9 mouse cellular contexts compared by ENCODE assay signal in the genomic region with DNA sequence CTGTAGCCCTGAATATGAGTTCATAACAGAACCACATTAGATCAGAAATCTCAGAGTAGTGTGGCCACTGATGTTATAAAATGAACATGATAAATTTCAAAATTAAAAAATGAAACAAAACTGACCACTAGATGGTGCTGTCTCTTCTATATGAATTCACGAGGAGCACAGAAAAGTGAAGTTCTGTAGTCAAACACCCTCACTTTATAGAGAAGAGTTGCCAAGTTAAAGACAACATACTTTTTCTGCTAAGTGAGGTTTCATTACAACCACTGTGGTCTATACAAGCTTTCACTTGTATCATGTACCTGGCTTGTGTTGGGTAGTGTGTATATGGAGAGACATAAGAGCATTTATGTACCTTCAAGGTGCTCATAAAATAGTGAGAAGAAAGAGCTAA. TPM values are rescaled to one million over a fixed set of nuclear protein-coding genes. Genes with fewer than 3 reads are reported as not detected.
DNase-seq lines count a peak whose midpoint lies in the region; ATAC-seq lines count a peak whose summit lies in the region.
"Had no signal": no experiment of that assay in that cellular context is flagged by ENCODE, and none has a peak within 500 bp of the region (broad histone marks: within the 10 kb centered on the region; RNA-seq: fewer than 3 reads in every experiment).

No protein-coding gene starts in this region.

- 2% methylated on average over 1 of the region's 1 CpGs for WGBS in forebrain, embryonic 15.5 days
- WGBS in midbrain, embryonic 14.5 days, result 2% methylated on average over 1 of the region's 1 CpGs

- no peaks in the 10 kb centered on the region for H3K9me3 ChIP-seq in forebrain, embryonic 15.5 days
- H3K9me3 ChIP-seq in midbrain, embryonic 14.5 days (ENCODE audit: control insufficient read depth, low read length), result no peaks in the 10 kb centered on the region
- H3K9me3 ChIP-seq: liver, embryonic 13.5 days had no signal

- no peaks in the 10 kb centered on the region for H3K4me1 ChIP-seq in forebrain, embryonic 15.5 days
- H3K4me1 ChIP-seq in midbrain, embryonic 14.5 days (ENCODE audit: control insufficient read depth, insufficient read depth, low read length), result no peaks in the 10 kb centered on the region
- H3K4me1 ChIP-seq: liver, embryonic 13.5 days had no signal

- H3K4me3 ChIP-seq in forebrain, embryonic 15.5 days, result no peak overlapping the region
- H3K4me3 ChIP-seq in midbrain, embryonic 14.5 days (replicated peaks; ENCODE audit: low read depth, low read length), result no peak overlapping the region
- H3K4me3 ChIP-seq: liver, embryonic 13.5 days had no signal

- no peaks in the 10 kb centered on the region for H3K27me3 ChIP-seq in forebrain, embryonic 15.5 days
- H3K27me3 ChIP-seq in midbrain, embryonic 14.5 days (ENCODE audit: control insufficient read depth, insufficient read depth, low read length), result no peaks in the 10 kb centered on the region
- H3K27me3 ChIP-seq: liver, embryonic 13.5 days had no signal

- H3K27ac ChIP-seq in forebrain, embryonic 15.5 days (replicated peaks), result no peak overlapping the region
- H3K27ac ChIP-seq in midbrain, embryonic 14.5 days (replicated peaks; ENCODE audit: low read depth, low read length), result no peak overlapping the region
- H3K27ac ChIP-seq: liver, embryonic 13.5 days had no signal

- no peak overlapping the region for H3K9ac ChIP-seq in forebrain, embryonic 15.5 days (replicated peaks)
- H3K9ac ChIP-seq in midbrain, embryonic 14.5 days (replicated peaks; ENCODE audit: low read length), result no peak overlapping the region
- H3K9ac ChIP-seq: liver, embryonic 13.5 days had no signal

- no peak overlapping the region for H3K4me2 ChIP-seq in forebrain, embryonic 15.5 days (replicated peaks)
- no peak overlapping the region for H3K4me2 ChIP-seq in midbrain, embryonic 14.5 days (ENCODE audit: low read length)
- H3K4me2 ChIP-seq: liver, embryonic 13.5 days had no signal

- DNase-seq in layer of hippocampus, adult 9-10 months (ENCODE audit: low spot score), result peak; percentile 71
- no peak for DNase-seq in layer of hippocampus, postnatal 25 days (ENCODE audit: extremely low spot score in 1 of 2, low spot score in 1 of 2)
- peak; percentile 40 for DNase-seq in Muller cell, postnatal 12 days (ENCODE audit: inconsistent ontology term)
- peak; percentile 93 for DNase-seq in midbrain, embryonic 14.5 days
- no peak for DNase-seq in cerebellum, adult 11-12 months
- DNase-seq in cerebellum, postnatal 25 days, result no peak
- no peak for DNase-seq in T-cell, adult 2 months (ENCODE audit: low spot score)
- DNase-seq: liver, embryonic 13.5 days had no signal

- peak; percentile 55 for ATAC-seq in forebrain, embryonic 15.5 days (replicated peaks)
- ATAC-seq in midbrain, embryonic 14.5 days (ENCODE audit: low FRiP score, low TSS enrichment), result no peak; the same call in 1 of the 2 replicates

- no peaks in the 10 kb centered on the region for H3K36me3 ChIP-seq in forebrain, embryonic 15.5 days
- H3K36me3 ChIP-seq in midbrain, embryonic 14.5 days (ENCODE audit: control insufficient read depth, insufficient read depth, low read length), result no peaks in the 10 kb centered on the region
- H3K36me3 ChIP-seq: liver, embryonic 13.5 days had no signal

RNA-seq across cellular contexts. Expression of a gene that starts 19.4 kb away (rescaled TPM):
- 10 to 100 TPM; 38.2 to 40.0 TPM for total RNA-seq in layer of hippocampus, postnatal 25 days (2021)
- polyA plus RNA-seq in forebrain, embryonic 15.5 days (2015; fragmentation: Nextera tagmentation; extraction: Ambion mirVana), result 52.8 and 52.9 TPM in 2 replicates
- 49.0 and 58.7 TPM in 2 replicates for polyA plus RNA-seq in midbrain, embryonic 14.5 days (2014; fragmentation: Nextera tagmentation; extraction: Ambion mirVana)

Comparison
In these comparisons a context has a peak if more than half of its experiments do, and no peak if none do; other contexts are left out.
1. DNase-seq: peak in layer of hippocampus, adult 9-10 months (single experiment), Muller cell, postnatal 12 days (single experiment) and midbrain, embryonic 14.5 days (single experiment); none in layer of hippocampus, postnatal 25 days (0 of 2), cerebellum, adult 11-12 months (single experiment), cerebellum, postnatal 25 days (0 of 2) and T-cell, adult 2 months (single experiment).